Mouse (Mus musculus) liver, embryonic 14.5 days (tissue): ENCODE results near the gene Map7d1.

Experiments used
- CTCF ChIP-seq: IDR thresholded peaks from 2 replicates; pipeline ENCODE4 v1.5.1; 2016; ENCODE audit warnings: antibody characterized with exemption, low read depth, control low read depth
- EP300 ChIP-seq: IDR thresholded peaks from 2 replicates; pipeline ENCODE4 v1.6.1; 2016; ENCODE audit warnings: antibody characterized with exemption, low read depth

DNA sequence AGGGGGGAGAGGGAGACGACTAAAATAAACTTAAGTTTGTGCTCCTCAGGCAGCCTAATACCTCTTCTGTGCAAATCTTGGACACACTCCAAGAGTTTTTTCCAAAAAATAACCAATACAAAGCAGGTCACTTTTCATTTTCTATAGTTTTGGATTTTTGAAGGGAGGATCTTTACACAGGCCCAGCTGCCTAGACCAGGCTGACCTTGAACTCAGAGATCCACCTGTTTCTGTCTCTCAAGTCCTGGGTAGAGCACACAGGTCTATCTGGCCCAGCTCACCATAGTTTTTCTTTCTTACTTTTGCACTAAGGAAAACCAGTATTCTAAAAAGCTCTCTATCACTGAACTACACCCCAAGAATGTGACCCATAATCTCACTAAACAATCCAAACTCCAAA, 56.1 kb downstream of the Map7d1 start:
- TF ChIP-seq CTCF = no peak
- TF ChIP-seq EP300 = no peak
